Mouse (Mus musculus): ENCODE measurements around the gene Stam.

GRCm38 (mm10) chr2:14103924-14104323 lies 30.0 kb downstream of the Stam start:
- TF ChIP-seq CTCF (IDR thresholded peaks at IDR 0.05; ENCODE audit: low read depth) = no peak
- TF ChIP-seq EP300 (optimal IDR thresholded peaks at IDR 0.05) = no peak

Measured in stomach, postnatal 0 days (tissue).